Mouse (Mus musculus) liver, adult 2 months (tissue): ENCODE results near the gene Dlx3.

ENCODE experiments used
- CTCF ChIP-seq: fragments of 200-500 bp; IDR thresholded peaks from 2 replicates; pipeline ENCODE4 v1.5.1; 2011; ENCODE audit warnings: low read depth, low read length, control low read depth
- POLR2A ChIP-seq: fragments of 200-500 bp; IDR thresholded peaks from 2 replicates; pipeline ENCODE4 v1.6.1; 2011; ENCODE audit warnings: low read length, control low read depth; ENCODE audit not compliant: insufficient read depth; ENCODE audit errors: extremely low read depth

- TF ChIP-seq POLR2A (no peak), CTCF (no peak)
Measured at GRCm38 (mm10) chr11:95137281-95137680, 17.4 kb downstream of the Dlx3 start.
